Mouse (Mus musculus): ENCODE measurements around the gene Clstn2.

Gene Clstn2

GRCm38 (mm10) chr9:97953746-97954359, 79.1 kb downstream of the Clstn2 start:
- DNase-seq (ENCODE audit: low read depth, low spot score) = peak; percentile 63

- no peak for DNase-seq (ENCODE audit: low read depth, low spot score)
These were observed 82.5 kb downstream of the Clstn2 start for GRCm38 (mm10) chr9:97950378-97951006.

- no peak for DNase-seq (ENCODE audit: low read depth, low spot score)
These were observed 113.7 kb downstream of the Clstn2 start for GRCm38 (mm10) chr9:97919326-97919725.

GRCm38 (mm10) chr9:97891415-97891814, 141.6 kb downstream of the Clstn2 start:
- DNase-seq (ENCODE audit: low read depth, low spot score) = no peak

GRCm38 (mm10) chr9:97883336-97883735, 149.6 kb downstream of the Clstn2 start:
- DNase-seq (ENCODE audit: low read depth, low spot score) = peak; percentile 88

GRCm38 (mm10) chr9:97867013-97867700, 165.8 kb downstream of the Clstn2 start:
- DNase-seq (ENCODE audit: low read depth, low spot score) = peak; percentile 28

- no peak for DNase-seq (ENCODE audit: low read depth, low spot score)
These were observed 180.1 kb downstream of the Clstn2 start for GRCm38 (mm10) chr9:97852859-97853258.

- peak; percentile 82 for DNase-seq (ENCODE audit: low read depth, low spot score)
These were observed 184.8 kb downstream of the Clstn2 start for GRCm38 (mm10) chr9:97847873-97848838.

GRCm38 (mm10) chr9:97842054-97842453, 190.9 kb downstream of the Clstn2 start:
- DNase-seq (ENCODE audit: low read depth, low spot score) = no peak

- no peak for DNase-seq (ENCODE audit: low read depth, low spot score)
These were observed 201.8 kb downstream of the Clstn2 start for GRCm38 (mm10) chr9:97831216-97831615.

GRCm38 (mm10) chr9:97829919-97830318, 203.1 kb downstream of the Clstn2 start:
- DNase-seq (ENCODE audit: low read depth, low spot score) = no peak

GRCm38 (mm10) chr9:97827689-97828088, 205.3 kb downstream of the Clstn2 start:
- DNase-seq (ENCODE audit: low read depth, low spot score) = peak; percentile 45

- DNase-seq (ENCODE audit: low read depth, low spot score) = no peak
These were observed 206.7 kb downstream of the Clstn2 start for GRCm38 (mm10) chr9:97826077-97826947.

GRCm38 (mm10) chr9:97817116-97817515, 215.9 kb downstream of the Clstn2 start:
- DNase-seq (ENCODE audit: low read depth, low spot score) = no peak

- no peak for DNase-seq (ENCODE audit: low read depth, low spot score)
These were observed 216.7 kb downstream of the Clstn2 start for GRCm38 (mm10) chr9:97816143-97816805.

GRCm38 (mm10) chr9:97813157-97813556, 219.8 kb downstream of the Clstn2 start:
- peak; percentile 78 for DNase-seq (ENCODE audit: low read depth, low spot score)

- DNase-seq (ENCODE audit: low read depth, low spot score) = peak; percentile 60
These were observed 225.9 kb downstream of the Clstn2 start for GRCm38 (mm10) chr9:97807031-97807430.

GRCm38 (mm10) chr9:97793661-97794060, 239.3 kb downstream of the Clstn2 start:
- no peak for DNase-seq (ENCODE audit: low read depth, low spot score)

- DNase-seq (ENCODE audit: low read depth, low spot score) = no peak
These were observed 244.8 kb downstream of the Clstn2 start for GRCm38 (mm10) chr9:97788151-97788670.

Data from brain, adult 2 months (tissue).